Mouse (Mus musculus) NIH3T3 (cell line): ENCODE measurements around the gene Mustn1.

Experiments
- DNase-seq: peaks from one replicate; pipeline ENCODE4 v3.0.0-alpha.2; 2012; ENCODE audit warnings: low read depth

Mustn1 gene

GRCm38 (mm10) chr14:30878958-30879571 lies at the start of gene Mustn1:
Gene Mustn1 (plus strand): TSS chr14:30879200.
- peak; percentile 79 for DNase-seq

DNA sequence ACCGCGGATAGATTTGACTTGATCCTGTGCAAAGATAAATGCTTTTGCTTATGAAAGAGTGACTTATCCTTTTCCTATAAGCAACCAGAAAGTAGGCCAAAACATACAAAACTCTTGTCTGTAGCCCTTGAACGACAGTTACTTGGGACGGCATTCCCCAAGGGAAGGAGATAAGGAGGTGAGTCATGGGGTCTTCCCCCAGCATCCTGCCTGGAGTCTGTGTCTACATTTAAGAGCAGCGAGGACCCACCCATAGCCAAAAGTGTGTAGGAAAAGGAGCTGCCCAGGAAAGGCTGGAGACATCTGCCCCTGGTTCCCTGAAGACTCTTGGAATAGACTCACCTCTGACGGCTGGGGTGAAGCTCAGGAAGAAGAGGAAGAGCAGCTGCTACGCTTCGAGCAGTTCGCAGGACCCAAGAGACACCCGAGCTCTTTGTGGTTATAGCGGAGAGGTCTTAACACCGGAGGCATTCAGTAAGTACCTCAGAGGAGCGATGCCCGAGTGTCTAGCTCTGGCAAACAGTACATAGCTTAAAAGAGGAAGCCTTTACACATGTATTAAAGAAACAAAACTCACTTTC lies 41.5 kb upstream of the Mustn1 start:
- no peak for DNase-seq

GRCm38 (mm10) chr14:30843701-30844100 lies 35.3 kb upstream of the Mustn1 start:
- DNase-seq: no peak

GRCm38 (mm10) chr14:30850504-30850903 lies 28.5 kb upstream of the Mustn1 start:
- DNase-seq: no peak

DNA sequence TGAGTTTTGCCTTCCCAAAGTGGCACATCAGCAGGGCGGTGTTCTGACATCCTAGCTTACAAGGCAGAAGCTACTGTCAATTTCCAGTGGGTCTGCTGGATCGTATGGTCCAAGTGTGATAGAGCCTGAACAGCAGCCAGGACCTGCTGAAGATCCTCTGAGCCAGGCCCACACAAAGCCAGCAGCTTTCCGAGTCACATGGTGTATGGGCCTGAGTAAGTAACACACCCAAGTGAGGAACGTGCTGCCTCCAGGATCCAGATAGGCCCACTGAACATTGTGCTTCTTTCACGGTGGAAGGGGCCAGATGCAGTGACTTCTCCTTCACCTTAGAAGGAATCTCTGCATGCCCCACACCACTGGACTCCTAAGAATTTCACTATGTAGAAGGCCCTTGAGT lies 26.7 kb upstream of the Mustn1 start:
- DNase-seq: no peak

DNA sequence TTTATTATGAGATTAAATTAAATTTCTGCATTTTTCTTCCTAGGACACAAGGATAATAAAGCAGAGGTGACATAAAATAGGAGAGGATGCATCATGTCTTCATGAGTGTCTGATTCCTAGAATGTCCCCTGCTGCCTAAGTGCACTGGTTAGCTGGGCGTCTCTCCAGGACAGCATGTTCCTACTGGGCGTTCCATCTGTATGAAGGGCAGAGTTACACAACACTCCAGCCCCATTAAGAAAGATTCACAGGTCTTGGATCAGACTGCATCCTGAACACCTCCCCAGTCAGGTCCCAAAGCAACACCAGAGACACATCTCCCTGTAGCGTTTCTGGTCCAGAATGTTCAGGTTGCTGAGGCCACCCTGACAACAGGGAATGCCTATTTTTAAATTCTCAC lies 23.7 kb upstream of the Mustn1 start:
- no peak for DNase-seq

GRCm38 (mm10) chr14:30856885-30857507 lies 22.0 kb upstream of the Mustn1 start:
- DNase-seq: no peak

GRCm38 (mm10) chr14:30857990-30858389 lies 21.0 kb upstream of the Mustn1 start:
- DNase-seq: peak; percentile 34

GRCm38 (mm10) chr14:30861421-30862125 lies 17.4 kb upstream of the Mustn1 start:
- no peak for DNase-seq

- no peak for DNase-seq
Observed at GRCm38 (mm10) chr14:30862368-30862767, 16.6 kb upstream of the Mustn1 start.

- DNase-seq: peak; percentile 63
Observed at GRCm38 (mm10) chr14:30865311-30865710, 13.7 kb upstream of the Mustn1 start.

DNA sequence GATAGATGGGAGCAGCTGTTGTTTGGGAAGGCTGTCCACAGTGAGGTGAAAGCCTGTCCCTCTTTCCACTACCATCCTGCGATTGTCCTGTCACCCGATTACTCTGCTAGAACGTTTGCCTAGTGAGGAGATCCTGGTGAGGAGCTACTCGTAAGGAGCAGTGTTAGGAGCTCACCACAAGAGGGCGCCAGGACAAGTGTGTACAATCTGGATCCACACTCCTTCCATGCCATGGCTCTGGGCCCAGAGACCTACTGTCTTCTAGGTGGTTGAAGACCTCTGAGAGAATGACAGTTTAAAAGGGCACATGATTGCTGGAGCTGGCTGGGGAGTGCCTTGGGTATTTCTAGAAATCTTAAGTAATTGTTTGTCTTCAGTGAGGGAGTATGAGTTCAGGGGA lies 12.0 kb upstream of the Mustn1 start:
- DNase-seq: peak; percentile 92

DNA sequence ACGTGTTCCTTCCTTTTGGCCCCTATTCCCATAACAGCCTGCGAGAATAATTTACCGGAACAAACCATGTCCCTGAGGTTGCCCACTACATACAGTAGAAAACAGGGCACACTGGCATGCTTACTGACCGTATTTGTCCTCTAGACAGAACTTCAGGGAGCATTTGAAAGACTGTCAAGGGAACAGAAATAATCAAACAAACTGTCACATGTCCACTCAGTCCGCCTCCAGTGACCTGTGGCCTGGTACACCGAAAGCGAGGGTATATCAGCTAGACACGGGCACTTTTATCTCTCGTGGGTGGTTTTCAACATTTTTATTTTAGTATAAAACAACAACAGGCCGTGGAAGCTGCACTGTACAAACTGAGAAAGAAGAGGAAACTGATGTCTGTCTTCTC lies 10.2 kb upstream of the Mustn1 start:
- DNase-seq: no peak

- no peak for DNase-seq
Observed at GRCm38 (mm10) chr14:30869391-30869801, 9.6 kb upstream of the Mustn1 start.

DNA sequence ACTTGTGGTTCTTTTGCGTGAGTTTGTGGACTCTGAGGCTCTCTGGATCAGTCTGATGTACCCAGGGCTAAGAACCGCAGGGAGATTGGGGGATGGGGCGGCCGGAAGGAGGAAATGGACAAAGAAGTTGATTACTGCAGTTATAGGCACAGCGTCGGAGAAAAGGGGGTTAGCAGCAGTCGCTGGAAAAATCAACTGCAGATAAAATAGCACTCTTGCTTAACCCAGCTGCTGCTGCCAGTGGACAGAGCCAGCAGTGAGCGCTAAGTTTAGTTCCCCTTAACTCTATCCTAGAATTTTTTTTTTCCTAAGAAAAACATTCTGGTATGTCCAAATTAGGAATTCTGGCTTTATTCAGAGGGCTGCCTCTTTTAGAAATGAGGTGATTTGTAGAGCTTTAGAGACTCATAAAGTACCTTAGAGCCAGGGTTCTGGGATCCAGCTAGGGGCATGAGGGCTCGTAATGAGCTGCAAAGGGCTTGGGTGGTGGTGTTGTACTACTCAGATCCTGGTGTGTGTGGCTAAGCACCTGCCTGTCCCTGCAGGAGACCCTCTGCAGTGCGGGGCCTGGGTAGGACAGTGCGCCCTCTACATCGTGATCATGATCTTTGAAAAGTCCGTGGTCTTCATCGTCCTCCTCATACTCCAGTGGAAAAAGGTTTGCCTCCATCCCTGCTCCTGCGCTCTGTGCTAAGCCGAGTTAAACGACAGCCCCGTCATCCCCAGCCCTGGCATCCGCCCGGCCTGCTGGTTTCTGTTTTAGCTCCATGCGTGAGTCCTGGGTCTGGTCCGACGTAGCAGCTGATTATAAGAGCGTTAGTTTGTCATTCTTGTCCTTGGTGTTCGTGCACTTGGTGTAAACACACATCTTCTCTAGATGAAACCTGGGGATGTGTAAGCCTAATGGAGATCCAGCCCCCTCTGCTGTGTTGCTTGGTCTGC lies 8.5 kb upstream of the Mustn1 start:
- peak; percentile 70 for DNase-seq

GRCm38 (mm10) chr14:30874095-30874700 lies 4.8 kb upstream of the Mustn1 start:
- no peak for DNase-seq

DNA sequence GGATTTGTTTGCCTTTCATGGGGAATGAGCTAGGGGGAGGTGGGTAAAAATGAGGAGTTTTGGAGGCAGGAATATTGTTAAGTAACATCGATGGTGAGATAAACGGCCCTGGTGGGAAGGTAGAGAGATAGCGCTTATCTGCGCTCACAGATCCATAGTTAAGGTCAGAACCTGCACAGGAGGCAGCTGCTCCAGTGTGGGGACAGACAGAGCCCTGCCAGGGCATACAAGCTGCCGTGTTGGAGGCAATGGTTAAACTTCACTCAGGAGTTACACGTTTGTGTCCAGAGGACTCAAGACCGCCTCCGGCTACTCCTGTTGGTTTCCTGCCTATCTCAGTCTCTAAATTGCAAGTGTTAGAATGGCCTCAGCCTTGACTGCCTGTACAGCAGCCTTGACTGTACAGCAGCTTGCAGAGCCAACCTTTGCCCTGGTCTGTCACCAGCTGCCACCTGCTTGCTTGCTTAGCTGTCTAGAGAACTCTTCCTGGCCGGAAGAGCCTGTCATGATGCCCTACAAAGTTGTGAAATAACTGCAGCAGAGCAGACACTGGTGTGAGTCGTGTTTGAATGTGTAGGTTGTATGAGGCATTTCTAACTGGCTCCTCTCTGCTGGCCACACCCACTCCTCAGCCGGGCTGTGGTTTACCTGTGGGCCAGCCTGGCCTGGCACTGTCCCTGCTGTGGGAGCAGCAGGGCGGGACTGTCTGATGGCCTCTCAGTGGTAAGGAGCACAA lies 3.7 kb upstream of the Mustn1 start:
- peak; percentile 37 for DNase-seq

DNA sequence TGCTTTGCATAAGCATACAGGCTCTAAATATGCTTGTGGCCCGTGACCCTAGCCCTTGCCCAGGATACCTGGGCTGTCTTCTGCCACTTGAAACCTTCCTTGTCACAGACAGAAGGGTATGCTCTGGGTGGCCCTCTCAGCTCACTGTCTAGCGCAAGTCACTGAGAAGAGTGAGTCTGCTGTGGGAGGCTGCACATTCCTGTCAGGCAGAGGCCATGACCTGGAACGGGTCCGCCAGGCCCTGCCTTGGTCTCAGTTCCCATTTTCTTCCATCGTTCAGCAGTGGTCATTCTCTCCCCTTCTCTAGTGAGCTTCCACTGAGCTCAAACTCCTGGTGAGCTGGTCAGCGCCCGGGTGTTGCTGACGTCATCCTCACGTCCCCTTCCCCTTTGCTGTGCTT lies 3.0 kb upstream of the Mustn1 start:
- no peak for DNase-seq

GRCm38 (mm10) chr14:30876451-30876850 lies 2.5 kb upstream of the Mustn1 start:
- no peak for DNase-seq

DNA sequence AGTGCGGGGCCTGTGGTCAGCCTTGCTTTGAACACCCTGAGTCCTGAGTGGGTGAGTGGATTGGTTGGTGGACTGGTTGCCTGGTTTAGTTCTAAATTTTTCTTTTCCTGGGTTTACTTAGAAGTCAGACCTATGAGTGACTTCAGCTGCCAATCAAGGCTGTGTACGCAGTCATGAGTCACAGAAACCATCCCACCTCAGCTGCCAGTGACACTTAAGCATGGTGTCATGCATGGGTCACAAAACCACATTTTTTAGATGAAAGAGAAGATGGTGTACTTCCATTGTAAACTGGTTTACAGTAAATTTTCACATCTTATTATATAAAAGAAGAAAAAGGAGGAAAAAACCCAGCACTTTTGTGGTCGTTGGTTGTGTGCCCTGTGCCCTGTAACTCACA lies 1.2 kb upstream of the Mustn1 start:
- DNase-seq: no peak

GRCm38 (mm10) chr14:30879794-30880193 lies 794 bp downstream of the Mustn1 start:
- DNase-seq: no peak
